Mouse (Mus musculus): ENCODE data around the gene Pycard. TPM values are rescaled to one million over a fixed set of nuclear protein-coding genes. Genes with fewer than 3 reads are reported as not detected.

The Pycard gene
- total RNA-seq, 2 experiments from 2014 or later = 10.3 to 10.9 TPM

DNA sequence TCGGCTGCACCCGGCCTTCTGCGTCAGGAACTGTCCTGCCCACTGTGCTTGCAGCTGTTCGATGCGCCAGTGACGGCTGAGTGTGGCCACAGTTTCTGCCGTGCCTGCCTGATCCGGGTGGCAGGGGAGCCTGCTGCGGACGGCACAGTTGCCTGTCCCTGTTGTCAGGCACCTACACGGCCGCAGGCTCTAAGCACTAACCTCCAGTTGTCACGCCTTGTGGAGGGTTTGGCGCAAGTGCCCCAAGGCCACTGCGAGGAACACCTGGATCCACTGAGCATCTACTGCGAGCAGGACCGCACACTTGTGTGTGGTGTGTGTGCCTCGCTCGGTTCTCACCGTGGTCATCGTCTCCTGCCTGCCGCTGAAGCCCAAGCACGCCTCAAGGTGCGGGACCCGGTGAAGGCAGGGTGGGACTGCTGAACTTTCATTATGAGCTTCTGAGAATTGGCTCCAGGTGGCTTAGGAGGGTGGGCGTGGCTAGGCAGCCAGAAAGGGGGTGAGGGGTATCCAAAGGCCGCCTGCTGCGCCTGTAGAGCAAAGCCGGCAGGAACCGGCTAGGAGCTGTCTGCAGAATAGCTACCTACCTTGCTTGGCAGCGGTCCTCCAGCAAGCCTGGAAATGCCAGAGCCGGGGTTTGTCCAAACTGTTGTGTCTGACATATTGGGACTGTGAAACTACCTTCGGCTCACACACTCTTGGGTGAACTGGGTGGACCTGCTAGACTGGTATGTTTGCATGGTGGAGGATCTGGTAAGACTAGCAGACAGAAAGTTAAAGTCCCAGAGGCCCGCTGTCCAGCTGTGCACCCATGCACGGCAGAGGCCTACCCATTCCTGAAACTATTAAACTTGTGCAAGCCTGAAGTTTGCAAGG, 11.1 kb upstream of the Pycard start:
- DNase-seq (ENCODE audit: low spot score) = no peak
- intact Hi-C loops (cut with DNase I) = loop anchor here (5.0 kb wide), 1 partner anchor 203 kb away; the partner anchor contains the start of gene Cox6a2

DNA sequence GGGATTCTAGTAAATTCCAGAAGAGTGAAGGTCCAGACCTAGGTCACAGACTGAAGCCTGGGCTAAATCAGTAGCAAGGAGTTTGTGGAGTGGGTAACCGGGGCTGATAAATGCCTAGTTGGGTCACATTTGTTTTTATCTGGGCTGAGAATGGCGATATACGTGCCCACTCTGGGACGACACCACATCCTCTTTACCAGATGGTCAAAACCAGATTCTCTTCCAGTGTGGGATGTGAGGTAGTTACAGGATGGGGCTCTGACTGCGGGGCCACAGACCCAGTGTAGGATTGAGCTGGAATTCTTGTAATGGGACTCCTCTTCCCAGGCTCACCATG, 10.5 kb upstream of the Pycard start:
- intact Hi-C loops (cut with DNase I) = no loop called here
- DNase-seq (ENCODE audit: low spot score) = no peak

- peak; percentile 7 for DNase-seq (ENCODE audit: low spot score)
- intact Hi-C loops (cut with DNase I) = no loop called here
These were observed 10.0 kb upstream of the Pycard start, which contains the start of gene Trim72 for GRCm38 (mm10) chr7:128003688-128004087. TSS of gene Trim72 (plus strand) at chr7:128003949.

GRCm38 (mm10) chr7:128003098-128003497, 9.4 kb upstream of the Pycard start:
- intact Hi-C loops (cut with DNase I) = no loop called here
- no peak for DNase-seq (ENCODE audit: low spot score)

- intact Hi-C loops (cut with DNase I) = no loop called here
- no peak for DNase-seq (ENCODE audit: low spot score)
These were observed 6.6 kb upstream of the Pycard start for GRCm38 (mm10) chr7:128000068-128000950.

GRCm38 (mm10) chr7:127999436-127999835, 5.8 kb upstream of the Pycard start:
- DNase-seq (ENCODE audit: low spot score) = no peak
- intact Hi-C loops (cut with DNase I) = no loop called here

DNA sequence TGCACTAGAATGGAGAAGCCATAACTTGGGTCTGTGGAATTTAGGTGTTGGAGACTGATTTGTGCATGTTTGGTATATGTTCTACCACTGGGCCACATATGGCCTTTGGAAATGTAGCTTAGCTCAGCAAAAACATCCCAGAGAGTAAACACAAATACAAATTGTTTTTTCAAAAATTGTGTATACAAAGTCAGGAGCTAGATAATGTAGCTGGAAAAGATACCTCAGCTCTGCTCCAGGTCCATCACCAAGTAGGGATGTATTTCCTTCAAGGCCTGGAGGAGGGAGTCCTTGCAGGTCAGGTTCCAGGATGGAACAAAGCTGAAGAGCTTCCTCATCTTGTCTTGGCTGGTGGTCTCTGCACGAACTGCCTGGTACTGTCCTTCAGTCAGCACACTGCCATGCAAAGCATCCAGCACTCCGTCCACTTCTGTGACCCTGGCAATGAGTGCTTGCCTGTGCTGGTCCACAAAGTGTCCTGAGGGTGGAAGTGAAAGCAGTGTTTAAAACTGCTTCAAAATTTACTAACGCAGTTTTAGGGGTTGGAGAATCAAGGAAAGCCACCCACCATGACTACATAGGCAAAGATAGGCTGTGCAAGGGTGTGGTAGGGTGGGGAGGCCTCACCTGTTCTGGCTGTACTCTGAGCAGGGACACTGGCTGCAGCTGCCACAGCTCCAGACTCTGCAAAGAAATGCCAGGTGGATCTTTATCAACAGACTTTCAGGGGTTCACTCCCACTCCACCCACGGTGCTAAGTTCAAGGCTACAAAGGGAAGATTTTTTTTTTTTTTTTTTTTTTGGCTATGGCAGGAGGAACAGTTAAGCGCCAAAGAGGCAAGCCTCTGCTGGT, 953 bp downstream of the Pycard start:
- intact Hi-C loops (cut with DNase I) = no loop called here
- DNase-seq (ENCODE audit: low spot score) = no peak

- intact Hi-C loops (cut with DNase I) = no loop called here
- no peak for DNase-seq (ENCODE audit: low spot score)
These were observed 1.8 kb downstream of the Pycard start for GRCm38 (mm10) chr7:127991643-127992487.

DNA sequence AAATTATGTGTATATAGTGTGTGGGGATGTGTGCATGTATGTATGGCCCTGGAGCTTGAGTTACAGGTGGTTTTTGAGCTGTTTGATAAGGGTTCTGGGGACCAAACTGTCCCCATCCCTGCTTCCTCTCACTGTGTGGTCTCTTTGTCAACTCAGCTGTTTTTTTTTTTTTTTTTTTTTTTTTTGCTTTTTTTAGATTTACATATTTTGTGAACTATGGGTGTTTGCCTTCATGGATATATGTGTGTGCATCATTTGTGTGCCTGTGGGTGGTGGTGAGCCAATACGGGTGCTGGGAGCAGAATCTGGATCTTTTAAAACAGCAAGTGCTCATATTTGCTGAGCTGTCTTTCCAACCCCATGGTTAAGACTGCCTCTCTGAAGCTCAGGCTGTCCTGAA, 4.8 kb downstream of the Pycard start:
- intact Hi-C loops (cut with DNase I) = loop anchor here (2.0 kb wide), 1 partner anchor 14 kb away; no protein-coding TSS in a partner anchor
- no peak for DNase-seq (ENCODE audit: low spot score)

- intact Hi-C loops (cut with DNase I) = no loop called here
- DNase-seq (ENCODE audit: low spot score) = no peak
These were observed 13.1 kb downstream of the Pycard start for GRCm38 (mm10) chr7:127980606-127981005.

DNA sequence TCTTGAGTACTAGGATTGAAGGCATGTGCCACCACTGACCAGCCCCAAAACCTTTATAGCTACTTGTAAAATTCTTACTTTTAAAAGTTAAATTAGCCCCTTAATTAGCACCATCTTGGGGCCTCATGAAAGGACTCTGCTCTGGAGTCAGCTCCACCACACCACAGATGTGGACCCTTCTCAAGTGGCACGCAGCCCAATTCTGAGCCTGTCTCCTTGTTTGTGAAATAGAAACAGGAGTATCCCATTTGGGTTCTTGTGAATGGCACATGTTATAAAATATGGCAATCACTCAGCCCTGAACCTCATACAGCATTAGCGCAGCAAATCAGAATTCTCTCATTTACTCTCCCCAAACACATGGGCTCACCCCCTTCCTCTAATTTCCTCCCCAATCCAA, 14.8 kb downstream of the Pycard start:
- no peak for DNase-seq (ENCODE audit: low spot score)
- intact Hi-C loops (cut with DNase I) = no loop called here

- intact Hi-C loops (cut with DNase I) = loop anchor here (2.0 kb wide), 1 partner anchor 14 kb away; no protein-coding TSS in a partner anchor
These were observed 19.2 kb downstream of the Pycard start for GRCm38 (mm10) chr7:127974413-127974930.

DNA sequence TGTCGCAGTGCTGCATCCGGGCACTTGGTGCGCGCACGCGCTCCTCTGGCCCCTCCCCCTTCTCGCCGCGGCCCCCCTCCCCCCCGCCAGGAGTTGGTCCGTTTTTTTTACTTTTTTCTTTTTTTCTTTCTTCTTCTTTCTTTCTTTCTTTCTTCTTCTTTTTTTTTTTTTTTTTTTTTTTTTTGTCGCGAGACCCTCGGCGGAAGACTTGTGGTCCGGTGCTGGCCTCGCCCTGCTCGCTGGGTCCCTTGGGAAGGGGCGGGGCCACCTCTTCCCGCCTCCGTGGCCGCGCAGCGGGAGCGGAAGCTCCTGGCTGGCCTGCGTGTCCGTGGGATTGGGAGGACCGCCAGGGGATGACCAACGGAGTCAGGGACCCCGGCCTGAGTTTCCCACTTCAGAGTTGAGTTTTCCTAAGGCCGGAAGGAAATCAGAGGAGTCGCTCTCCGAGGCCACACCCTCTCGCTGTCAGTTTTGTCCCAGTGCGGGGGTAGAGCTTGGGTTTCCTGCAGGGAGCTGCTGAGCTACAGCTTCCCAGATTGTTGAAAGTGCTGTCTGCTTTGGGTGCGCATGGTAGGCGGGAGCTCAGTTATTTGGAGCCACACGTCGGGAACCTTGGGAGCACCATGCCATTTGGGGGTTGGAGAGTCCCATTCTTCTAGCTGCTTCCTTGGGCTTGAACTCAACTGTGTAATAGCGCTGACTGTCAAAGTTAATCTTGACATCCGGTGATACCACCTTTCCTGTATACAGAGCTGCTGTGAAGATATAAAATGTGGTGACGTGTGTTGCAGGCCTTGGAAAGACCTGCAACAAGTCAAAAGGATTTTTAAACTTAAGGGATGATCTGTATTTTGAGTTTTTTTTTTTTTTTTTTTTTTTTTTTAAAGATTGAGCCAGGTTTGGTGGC, 25.5 kb downstream of the Pycard start:
- peak; percentile 75 for DNase-seq (ENCODE audit: low spot score)
- intact Hi-C loops (cut with DNase I) = no loop called here

More at GRCm38 (mm10) chr7:127974413-127974930, 19.2 kb downstream of the Pycard start:
- no peak for DNase-seq (ENCODE audit: low spot score)

DNA sequence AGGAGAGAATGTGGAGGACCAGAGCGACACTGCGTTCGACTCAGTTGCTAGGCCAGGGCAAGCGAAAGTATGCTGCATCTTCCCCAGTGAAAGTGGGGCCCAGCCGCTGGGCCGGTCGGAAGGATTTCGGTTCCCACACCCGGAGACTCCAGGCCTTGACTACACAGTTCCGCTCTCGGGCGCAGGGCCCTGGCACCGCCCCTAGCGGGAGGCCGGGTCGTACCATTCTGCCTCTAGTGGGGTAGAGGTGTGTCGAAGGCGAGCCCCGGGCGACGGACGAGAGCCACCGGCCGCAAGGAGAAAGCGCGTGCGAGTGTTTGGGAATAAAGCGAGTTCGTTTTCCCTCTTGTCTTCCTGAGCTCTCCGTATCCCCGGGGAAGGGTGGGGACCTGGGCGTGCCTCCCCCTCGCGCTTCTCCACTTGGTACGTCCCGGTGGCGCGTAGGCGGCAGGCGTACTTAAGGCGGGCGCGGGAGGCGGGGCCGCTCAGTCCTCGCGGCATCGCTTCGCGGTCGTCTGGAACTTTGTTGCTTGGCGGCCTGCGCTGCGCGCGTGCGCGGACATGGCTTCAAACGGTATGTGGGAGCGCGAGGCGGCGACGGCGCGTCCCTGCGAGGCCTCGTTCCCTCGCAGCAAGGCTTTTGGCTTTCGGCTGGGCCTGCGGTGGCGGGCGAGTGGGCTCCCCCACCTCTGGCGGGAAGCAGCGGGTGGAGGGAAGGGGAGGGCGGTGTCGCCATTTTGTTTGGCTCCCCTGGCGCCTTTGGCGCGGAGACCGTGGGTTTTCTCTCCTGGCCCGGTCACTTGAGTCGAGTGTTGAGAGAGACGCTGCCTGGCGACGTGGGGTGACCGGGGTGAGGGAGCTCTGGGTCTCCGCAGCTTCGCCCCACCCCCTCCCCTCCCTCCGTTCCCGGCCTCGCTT, 26.4 kb downstream of the Pycard start, which contains the start of gene Fus:
Fus (plus strand) TSS at position 454 of the 918 bp plus-strand sequence.
- intact Hi-C loops (cut with DNase I) = no loop called here
- DNase-seq (ENCODE audit: low spot score) = peak; percentile 91

- intact Hi-C loops (cut with DNase I) = no loop called here
- no peak for DNase-seq (ENCODE audit: low spot score)
These were observed 27.2 kb downstream of the Pycard start for GRCm38 (mm10) chr7:127966371-127966918.

GRCm38 (mm10) chr7:127959364-127959763, 34.3 kb downstream of the Pycard start:
- no peak for DNase-seq (ENCODE audit: low spot score)
- intact Hi-C loops (cut with DNase I) = no loop called here

All from heart, postnatal 25 days (tissue).